Mouse (Mus musculus) gonadal fat pad, adult 2 months (tissue): ENCODE results near the gene Tff1. TPM values are rescaled to one million over a fixed set of nuclear protein-coding genes. Genes with fewer than 3 reads are reported as not detected.

ENCODE experiments used
- polyA plus RNA-seq: library from polyadenylated mRNA; depleted of rRNA; stranded (reverse); fragments of >200 nt; gene quantifications from 2 replicates; pipeline ENCODE4 v1.2.3, GENCODE M21; 2012; rRNA removed

The Tff1 gene
- polyA plus RNA-seq, 1 experiment: 0.18 TPM

Other genes with a start within 250 kb of the Tff1 start
- 0.06 TPM in 1 of 2 replicates, not detected in the other for gene Umodl1, start 210.6 kb downstream of the Tff1 start, polyA plus RNA-seq
- 12.0 and 12.7 TPM in 2 replicates for gene Abcg1, start 107.6 kb downstream of the Tff1 start, polyA plus RNA-seq
- gene Tff3, start 35.6 kb downstream of the Tff1 start, polyA plus RNA-seq: 0.84 and 1.3 TPM in 2 replicates
- 0.31 TPM in 1 of 2 replicates, not detected in the other for gene Tff2, start 21.0 kb downstream of the Tff1 start, polyA plus RNA-seq
- gene Tmprss3, start 33.7 kb upstream of the Tff1 start, polyA plus RNA-seq: not detected in 2 replicates
- gene Ubash3a, start 42.6 kb upstream of the Tff1 start, polyA plus RNA-seq: 0.16 and 0.27 TPM in 2 replicates
- 2.6 and 6.6 TPM in 2 replicates for gene Rsph1, start 112.1 kb upstream of the Tff1 start, polyA plus RNA-seq
- 36.0 and 38.5 TPM in 2 replicates for gene Slc37a1, start 121.5 kb upstream of the Tff1 start, polyA plus RNA-seq
- gene Pde9a, start 220.9 kb upstream of the Tff1 start, polyA plus RNA-seq: 6.1 and 10.9 TPM in 2 replicates